Mouse (Mus musculus) myocyte (in vitro differentiated cells): Measurements from ENCODE around the gene Aim2.

Experiments used
- CEBPB ChIP-seq: IDR thresholded peaks from 2 replicates; pipeline ENCODE4 v1.6.1; 2011; ENCODE audit warnings: mild to moderate bottlenecking, moderate library complexity; ENCODE audit not compliant: poor library complexity, insufficient read depth, severe bottlenecking
- MAX ChIP-seq: IDR thresholded peaks from one replicate; pipeline ENCODE4 v1.6.1; 2011; ENCODE audit warnings: low read depth, mild to moderate bottlenecking, control low read depth
- MYOD1 ChIP-seq, 3 experiments: IDR thresholded peaks; one replicate each; pipeline ENCODE4 v1.6.1; 2011; ENCODE audit warnings: control low read depth in 2 of 3, low read depth in 2 of 3, mild to moderate bottlenecking in 2 of 3, moderate library complexity in 1 of 3; ENCODE audit not compliant: insufficient read length in 2 of 3, control insufficient read depth in 1 of 3
- MYOG ChIP-seq, 3 experiments: IDR thresholded peaks; one replicate each; pipeline ENCODE4 v1.6.1; 2011; ENCODE audit warnings: control low read depth in 2 of 3, low read depth in 2 of 3, mild to moderate bottlenecking in 2 of 3; ENCODE audit not compliant: insufficient read length in 2 of 3, control insufficient read depth in 1 of 3, insufficient read depth in 1 of 3
- POLR2A ChIP-seq: IDR thresholded peaks from one replicate; pipeline ENCODE4 v1.6.1; 2011; ENCODE audit warnings: low read depth, mild to moderate bottlenecking, control low read depth, moderate library complexity; ENCODE audit not compliant: insufficient read length
- POLR2AphosphoS2 ChIP-seq: IDR thresholded peaks from one replicate; pipeline ENCODE4 v1.6.1; 2011; ENCODE audit warnings: low read depth, control low read depth; ENCODE audit not compliant: insufficient read length
- REST ChIP-seq: IDR thresholded peaks from one replicate; pipeline ENCODE4 v1.6.1; 2011; ENCODE audit warnings: mild to moderate bottlenecking, control low read depth, moderate library complexity; ENCODE audit not compliant: insufficient read depth, insufficient read length
- TCF12 ChIP-seq: IDR thresholded peaks from one replicate; pipeline ENCODE4 v1.6.1; 2011; ENCODE audit warnings: mild to moderate bottlenecking, control low read depth; ENCODE audit not compliant: poor library complexity, insufficient read depth, severe bottlenecking
- USF1 ChIP-seq: IDR thresholded peaks from one replicate; pipeline ENCODE4 v1.6.1; 2011; ENCODE audit warnings: low read depth, mild to moderate bottlenecking, control low read depth, moderate library complexity

DNA sequence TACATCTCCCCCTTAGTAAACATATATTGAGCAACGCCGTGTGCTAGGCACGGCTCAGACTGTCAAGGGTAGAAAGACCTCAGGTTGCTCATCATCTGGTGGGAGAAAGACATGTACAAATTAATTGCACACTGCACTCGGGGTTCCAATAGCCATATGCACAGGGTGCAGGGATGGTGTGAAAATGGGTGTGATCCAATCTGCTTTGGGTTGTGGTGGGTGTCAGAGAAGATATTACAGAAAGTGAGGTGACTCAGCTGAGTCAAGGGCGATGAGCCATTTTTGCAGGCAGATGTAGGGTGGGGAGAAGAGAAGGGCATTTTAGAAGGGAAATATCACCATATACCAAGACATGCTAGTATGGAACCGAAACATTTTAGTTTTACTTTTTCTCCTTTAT is 30.8 kb downstream of the Aim2 start:
- no peak for TF ChIP-seq USF1
- no peak for TF ChIP-seq MYOG (IDR thresholded peaks at IDR 0.05; ENCODE audit: control insufficient read depth in 1 of 3, insufficient read depth in 1 of 3, insufficient read length in 2 of 3, low read depth in 2 of 3)
- TF ChIP-seq POLR2A, result no peak
- TF ChIP-seq REST, result no peak
- TF ChIP-seq MYOD1 (IDR thresholded peaks at IDR 0.05; ENCODE audit: control insufficient read depth in 1 of 3, insufficient read length in 2 of 3, low read depth in 2 of 3), result no peak
- no peak for TF ChIP-seq CEBPB
- no peak for TF ChIP-seq MAX
- no peak for TF ChIP-seq POLR2AphosphoS2
- no peak for TF ChIP-seq TCF12
